Comparison of ENCODE assay signal across 25 mouse cellular contexts in the genomic region with DNA sequence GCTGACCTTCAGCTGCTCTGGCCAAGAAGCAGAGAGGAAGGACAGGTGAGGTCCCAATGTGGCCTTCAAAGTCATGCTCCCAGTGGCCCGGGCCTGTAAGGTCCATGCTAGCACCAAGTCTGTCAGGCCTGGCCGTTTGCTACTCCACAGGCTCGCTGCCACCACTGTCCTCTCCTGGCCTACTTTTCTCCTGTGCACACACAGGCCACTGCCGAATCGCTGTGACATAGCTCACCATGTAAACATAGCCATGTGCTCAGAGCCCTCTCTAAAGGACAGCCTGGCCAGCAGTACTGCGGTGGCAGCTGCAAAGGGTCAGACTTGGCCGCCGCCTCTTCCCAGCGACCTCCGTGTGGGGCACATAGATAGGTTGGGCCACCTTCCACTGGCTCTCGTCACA. TPM values are rescaled to one million over a fixed set of nuclear protein-coding genes. Genes with fewer than 3 reads are reported as not detected.
DNase-seq lines count a peak whose midpoint lies in the region; ATAC-seq and TF ChIP-seq lines count a peak whose summit lies in the region.
"Had no signal": no experiment of that assay in that cellular context is flagged by ENCODE, and none has a peak within 500 bp of the region (broad histone marks: within the 10 kb centered on the region; RNA-seq: fewer than 3 reads in every experiment).

No protein-coding gene starts in this region.

- 16% methylated on average over 11 of the region's 11 CpGs for WGBS in liver, adult 2 months
- 77% methylated on average over 11 of the region's 11 CpGs for WGBS in liver, embryonic 11.5 days
- 69% methylated on average over 11 of the region's 11 CpGs for WGBS in liver, postnatal 0 days (ENCODE audit: insufficient replicate concordance)
- 64% methylated on average over 11 of the region's 11 CpGs for WGBS in stomach, postnatal 0 days

- H3K4me3 ChIP-seq in liver, adult 2 months (ENCODE audit: insufficient read depth, low read depth, low read length) = no peak overlapping the region
- no peak overlapping the region for H3K4me3 ChIP-seq in liver, embryonic 11.5 days (ENCODE audit: low read depth, low read length)
- H3K4me3 ChIP-seq in liver, postnatal 0 days (ENCODE audit: low read depth, low read length) = no peak overlapping the region
- no peak overlapping the region for H3K4me3 ChIP-seq in stomach, postnatal 0 days (ENCODE audit: low read depth, low read length)
- H3K4me3 ChIP-seq: embryonic facial prominence, embryonic 10.5 days; embryonic facial prominence, embryonic 12.5 days; forebrain, embryonic 13.5 days; forebrain, embryonic 15.5 days had no signal

- ATAC-seq in liver, embryonic 11.5 days (replicated peaks; ENCODE audit: low FRiP score) = no peak
- peak; percentile 79 for ATAC-seq in liver, postnatal 0 days
- ATAC-seq in stomach, postnatal 0 days (ENCODE audit: low FRiP score, low TSS enrichment) = 0 out of 2 replicates have a peak, but pooled peaks have one; percentile 14
- ATAC-seq: activated CD4-positive, CD25-positive, alpha-beta regulatory T cell, adult 4 months; CD4-positive, CD25-positive, alpha-beta regulatory T cell, adult 4 months; forebrain, embryonic 13.5 days; forebrain, embryonic 15.5 days; Patski had no signal

- no peaks in the 10 kb centered on the region for H3K79me2 ChIP-seq in liver, adult 2 months (ENCODE audit: control insufficient read depth, insufficient read depth, low read length)

- peak; percentile 0; the same call in 1 of the 2 replicates for TF ChIP-seq CTCF in liver, adult 2 months (IDR thresholded peaks at IDR 0.05; ENCODE audit: low read depth, low read length)
- no peak for TF ChIP-seq CTCF in liver, postnatal 0 days (IDR thresholded peaks at IDR 0.05; ENCODE audit: low read depth)
- TF ChIP-seq CTCF in stomach, postnatal 0 days (IDR thresholded peaks at IDR 0.05; ENCODE audit: low read depth) = no peak

- peak overlapping the region; percentile 70 for H3K27ac ChIP-seq in liver, adult 2 months (replicated peaks; ENCODE audit: insufficient read depth, low read depth, low read length)
- no peak overlapping the region for H3K27ac ChIP-seq in liver, embryonic 11.5 days (ENCODE audit: low read depth, low read length)
- peak overlapping the region; percentile 59 for H3K27ac ChIP-seq in liver, postnatal 0 days (ENCODE audit: low read depth)
- no peak overlapping the region for H3K27ac ChIP-seq in stomach, postnatal 0 days (replicated peaks)
- H3K27ac ChIP-seq: embryonic facial prominence, embryonic 10.5 days; embryonic facial prominence, embryonic 12.5 days; forebrain, embryonic 13.5 days; forebrain, embryonic 15.5 days had no signal

- peaks cover 18% of the 10 kb centered on the region for H3K4me1 ChIP-seq in liver, adult 2 months (ENCODE audit: control insufficient read depth, insufficient read depth, low read length)
- peaks cover under 1% of the 10 kb centered on the region for H3K4me1 ChIP-seq in liver, embryonic 11.5 days (replicated peaks; ENCODE audit: control insufficient read depth, insufficient read depth, low read length)
- 0 out of 2 replicates have a peak, but pooled peaks cover 3% of the 10 kb centered on the region for H3K4me1 ChIP-seq in liver, postnatal 0 days (ENCODE audit: insufficient read depth)
- no peaks in the 10 kb centered on the region; the same call in 1 of the 2 replicates for H3K4me1 ChIP-seq in stomach, postnatal 0 days (replicated peaks; ENCODE audit: control insufficient read depth, insufficient read depth)

- DNase-seq in cerebellum, adult 9-10 months = peak; percentile 17
- no peak for DNase-seq in cerebellum, postnatal 25 days
- DNase-seq in liver, adult 2 months (ENCODE audit: extremely low read depth, low read depth, low spot score) = peak; percentile 84
- no peak for DNase-seq in liver, embryonic 11.5 days (ENCODE audit: low spot score)
- DNase-seq in liver, postnatal 0 days = peak; percentile 42
- no peak for DNase-seq in liver
- no peak for DNase-seq in stomach, postnatal 0 days (ENCODE audit: low spot score)
- DNase-seq: adrenal gland, adult 8-10 months; adrenal gland, postnatal 14 days; adrenal gland, postnatal 36 days; B cell, adult 2 months; cerebellum, adult 11-12 months; cerebellum, adult 2 months; cerebellum, adult 9-11 months; cerebellum, postnatal 14 days had no signal

- TF ChIP-seq POLR2A in liver, adult 2 months (IDR thresholded peaks at IDR 0.05; ENCODE audit: extremely low read depth, insufficient read depth, low read length) = no peak

- peaks cover 5% of the 10 kb centered on the region; the same call in 1 of the 2 replicates for H3K36me3 ChIP-seq in liver, adult 2 months (ENCODE audit: control insufficient read depth, insufficient read depth, low read length)
- peaks cover 51% of the 10 kb centered on the region for H3K36me3 ChIP-seq in liver, embryonic 11.5 days (ENCODE audit: control insufficient read depth, insufficient read depth, low read length)
- H3K36me3 ChIP-seq in liver, postnatal 0 days (replicated peaks; ENCODE audit: insufficient read depth, low read length) = peaks cover 56% of the 10 kb centered on the region
- peaks cover 23% of the 10 kb centered on the region for H3K36me3 ChIP-seq in stomach, postnatal 0 days (ENCODE audit: control insufficient read depth, insufficient read depth, low read length)

- TF ChIP-seq EP300 in liver, postnatal 0 days (IDR thresholded peaks at IDR 0.05; ENCODE audit: low read depth) = no peak
- TF ChIP-seq EP300 in stomach, postnatal 0 days (optimal IDR thresholded peaks at IDR 0.05) = no peak

- H3K4me2 ChIP-seq in liver, embryonic 11.5 days = no peak overlapping the region
- H3K4me2 ChIP-seq in liver, postnatal 0 days (ENCODE audit: low read depth, low read length) = no peak overlapping the region
- H3K4me2 ChIP-seq in stomach, postnatal 0 days (replicated peaks; ENCODE audit: low read depth) = no peak overlapping the region
- H3K4me2 ChIP-seq: embryonic facial prominence, embryonic 12.5 days; forebrain, embryonic 13.5 days; forebrain, embryonic 15.5 days had no signal

- no peaks in the 10 kb centered on the region for H3K9me3 ChIP-seq in liver, embryonic 11.5 days (ENCODE audit: control insufficient read depth, low read length)
- H3K9me3 ChIP-seq in liver, postnatal 0 days (ENCODE audit: low read length) = no peaks in the 10 kb centered on the region
- H3K9me3 ChIP-seq in stomach, postnatal 0 days (ENCODE audit: control insufficient read depth, low read length) = no peaks in the 10 kb centered on the region
- H3K9me3 ChIP-seq: embryonic facial prominence, embryonic 10.5 days; embryonic facial prominence, embryonic 12.5 days; forebrain, embryonic 13.5 days; forebrain, embryonic 15.5 days; G1E had no signal

- peak overlapping the region; percentile 27; the same call in 1 of the 2 replicates for H3K9ac ChIP-seq in liver, adult 2 months (ENCODE audit: low read depth, low read length)
- H3K9ac ChIP-seq in liver, embryonic 11.5 days (ENCODE audit: low read depth, low read length) = no peak overlapping the region
- H3K9ac ChIP-seq in liver, postnatal 0 days (replicated peaks) = no peak overlapping the region
- no peak overlapping the region for H3K9ac ChIP-seq in stomach, postnatal 0 days (ENCODE audit: low read length)
- H3K9ac ChIP-seq: embryonic facial prominence, embryonic 12.5 days; forebrain, embryonic 13.5 days; forebrain, embryonic 15.5 days had no signal

- H3K27me3 ChIP-seq in liver, adult 2 months (ENCODE audit: control insufficient read depth, insufficient read depth, low read length) = no peaks in the 10 kb centered on the region
- H3K27me3 ChIP-seq in liver, embryonic 11.5 days (replicated peaks; ENCODE audit: control insufficient read depth, insufficient read depth, low read length) = no peaks in the 10 kb centered on the region
- H3K27me3 ChIP-seq in liver, postnatal 0 days (ENCODE audit: insufficient read depth, low read length) = no peaks in the 10 kb centered on the region
- no peaks in the 10 kb centered on the region for H3K27me3 ChIP-seq in stomach, postnatal 0 days (ENCODE audit: control insufficient read depth, insufficient read depth, low read length)
- H3K27me3 ChIP-seq: CH12.LX; embryonic facial prominence, embryonic 12.5 days; forebrain, embryonic 13.5 days; forebrain, embryonic 15.5 days; Patski had no signal

RNA-seq across cellular contexts. Expression of a gene that starts 6.4 kb away (rescaled TPM):
- total RNA-seq in liver, adult 2 months (2014; rRNA removed) = 50.9 and 56.2 TPM in 2 replicates
- 78.7 and 79.8 TPM in 2 replicates for polyA plus RNA-seq in liver, adult 2 months (2012; rRNA removed)
- polyA plus RNA-seq in liver, embryonic 11.5 days (2014; fragmentation: Nextera tagmentation; extraction: Ambion mirVana) = 133 and 149 TPM in 2 replicates
- 74.4 and 83.4 TPM in 2 replicates for polyA plus RNA-seq in liver, postnatal 0 days (2015; fragmentation: Nextera tagmentation; extraction: Ambion mirVana)
- polyA plus RNA-seq in stomach, postnatal 0 days (2015; fragmentation: Nextera tagmentation; extraction: Ambion mirVana) = 165 and 170 TPM in 2 replicates

RNA-seq across cellular contexts. Expression of a gene that starts 11.9 kb away (rescaled TPM):
- total RNA-seq in liver, adult 2 months (2014; rRNA removed) = 9.3 and 10.3 TPM in 2 replicates
- polyA plus RNA-seq in liver, adult 2 months (2012; rRNA removed) = 22.4 and 25.3 TPM in 2 replicates
- 39.9 and 46.8 TPM in 2 replicates for polyA plus RNA-seq in liver, embryonic 11.5 days (2014; fragmentation: Nextera tagmentation; extraction: Ambion mirVana)
- polyA plus RNA-seq in liver, postnatal 0 days (2015; fragmentation: Nextera tagmentation; extraction: Ambion mirVana) = 12.4 and 14.1 TPM in 2 replicates
- 17.3 and 19.9 TPM in 2 replicates for polyA plus RNA-seq in stomach, postnatal 0 days (2015; fragmentation: Nextera tagmentation; extraction: Ambion mirVana)

RNA-seq across cellular contexts. Expression of a gene that starts 14.1 kb away (rescaled TPM):
- under 0.01 TPM in 1 of 2 replicates, not detected in the other for total RNA-seq in liver, adult 2 months (2014; rRNA removed)
- polyA plus RNA-seq in liver, adult 2 months (2012; rRNA removed) = not detected in 2 replicates
- polyA plus RNA-seq in liver, embryonic 11.5 days (2014; fragmentation: Nextera tagmentation; extraction: Ambion mirVana) = 0.04 and 0.18 TPM in 2 replicates
- not detected in 2 replicates for polyA plus RNA-seq in liver, postnatal 0 days (2015; fragmentation: Nextera tagmentation; extraction: Ambion mirVana)
- 1.0 and 1.3 TPM in 2 replicates for polyA plus RNA-seq in stomach, postnatal 0 days (2015; fragmentation: Nextera tagmentation; extraction: Ambion mirVana)
- total RNA-seq: adrenal gland, adult 18-20 months; adrenal gland, postnatal 14 days; adrenal gland, postnatal 36 days had no signal
- polyA plus RNA-seq: activated CD4-positive, CD25-positive, alpha-beta regulatory T cell, adult 4 months; CD4-positive, CD25-positive, alpha-beta regulatory T cell, adult 4 months; G1E had no signal

RNA-seq across cellular contexts. Expression of a gene that starts 16.4 kb away (rescaled TPM):
- 0.28 and 1.1 TPM in 2 replicates for total RNA-seq in liver, adult 2 months (2014; rRNA removed)
- polyA plus RNA-seq in liver, adult 2 months (2012; rRNA removed) = 0.86 and 1.4 TPM in 2 replicates
- polyA plus RNA-seq in liver, embryonic 11.5 days (2014; fragmentation: Nextera tagmentation; extraction: Ambion mirVana) = 5.8 and 5.9 TPM in 2 replicates
- polyA plus RNA-seq in liver, postnatal 0 days (2015; fragmentation: Nextera tagmentation; extraction: Ambion mirVana) = 0.67 and 0.89 TPM in 2 replicates
- 10.2 and 10.8 TPM in 2 replicates for polyA plus RNA-seq in stomach, postnatal 0 days (2015; fragmentation: Nextera tagmentation; extraction: Ambion mirVana)
- total RNA-seq: CH12.LX had no signal
- polyA plus RNA-seq: activated CD4-positive, CD25-positive, alpha-beta regulatory T cell, adult 4 months; CD4-positive, CD25-positive, alpha-beta regulatory T cell, adult 4 months had no signal

Comparison
In these comparisons a context has a peak if more than half of its experiments do, and no peak if none do; other contexts are left out.
1. DNase-seq: peak in cerebellum, adult 9-10 months (single experiment), liver, adult 2 months (single experiment) and liver, postnatal 0 days (single experiment); none in cerebellum, postnatal 25 days (0 of 2), liver, embryonic 11.5 days (single experiment), liver (single experiment) and stomach, postnatal 0 days (single experiment).
2. H3K27ac ChIP-seq: peak in liver, adult 2 months (single experiment) and liver, postnatal 0 days (single experiment); none in liver, embryonic 11.5 days (single experiment) and stomach, postnatal 0 days (single experiment).